Mouse (Mus musculus): ENCODE measurements around the gene Mcts2. TPM values are rescaled to one million over a fixed set of nuclear protein-coding genes. Genes with fewer than 3 reads are reported as not detected.
"Not testable (repeated sequence)": the region's sequence is repeated elsewhere in the genome, so short reads cannot be mapped to it uniquely, and the experiment has no call there.

Mcts2 gene
- 10 to 100 TPM; 18.3 to 19.2 TPM for total RNA-seq (2021)
- long read RNA-seq, partial matches to known transcripts = 0 of 4 reads
- long read RNA-seq, other reads (novel, unspliced or antisense) = 0 of 4 reads

DNA sequence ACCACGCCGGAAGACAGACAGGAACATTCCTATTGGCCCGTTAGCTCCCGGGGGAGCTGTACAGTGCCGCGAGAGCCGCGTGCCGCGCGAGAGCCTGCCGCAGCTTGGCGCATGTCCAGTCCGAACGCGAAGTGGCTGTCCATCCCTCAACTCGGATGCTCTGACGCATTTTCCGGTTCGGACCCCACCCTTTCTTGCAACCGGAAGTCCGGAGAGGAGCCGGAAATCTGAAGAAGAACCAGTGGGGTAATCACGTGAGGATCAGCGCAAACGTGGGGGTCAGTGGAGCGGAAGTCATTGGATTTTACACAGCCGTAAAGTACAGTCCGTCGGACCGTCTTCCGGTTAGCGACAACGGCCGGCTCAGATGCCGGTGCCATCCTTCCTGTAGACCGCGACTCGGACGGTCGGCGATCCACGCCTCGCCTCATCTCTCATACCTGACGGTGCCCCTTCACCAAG lies at the start of gene Mcts2:
Gene Mcts2 (plus strand): TSS at position 230 of the 462 bp plus-strand sequence.
- peak; percentile 89 to 92 for DNase-seq (ENCODE audit: low spot score in 2 of 2)

DNA sequence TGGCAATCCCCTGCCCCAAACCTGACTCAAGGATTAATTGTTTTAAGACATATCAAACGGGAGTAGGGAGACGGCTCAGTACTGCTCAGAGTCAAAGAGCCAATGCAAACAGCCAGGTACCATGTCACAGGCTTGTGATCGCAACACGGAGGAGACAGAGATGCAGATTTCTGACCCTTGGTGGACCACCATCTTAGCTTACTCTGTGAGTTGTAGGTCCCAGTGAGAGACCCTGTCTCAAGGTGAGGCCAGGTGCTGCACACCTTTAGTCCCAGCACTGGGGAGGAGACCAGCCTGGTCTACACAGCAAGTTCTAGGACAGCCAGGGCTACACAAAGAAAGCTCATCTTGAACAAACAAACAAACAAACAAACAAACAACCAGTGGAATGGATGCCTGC lies 49.5 kb upstream of the Mcts2 start:
- no peak for DNase-seq (ENCODE audit: low spot score in 2 of 2)

DNA sequence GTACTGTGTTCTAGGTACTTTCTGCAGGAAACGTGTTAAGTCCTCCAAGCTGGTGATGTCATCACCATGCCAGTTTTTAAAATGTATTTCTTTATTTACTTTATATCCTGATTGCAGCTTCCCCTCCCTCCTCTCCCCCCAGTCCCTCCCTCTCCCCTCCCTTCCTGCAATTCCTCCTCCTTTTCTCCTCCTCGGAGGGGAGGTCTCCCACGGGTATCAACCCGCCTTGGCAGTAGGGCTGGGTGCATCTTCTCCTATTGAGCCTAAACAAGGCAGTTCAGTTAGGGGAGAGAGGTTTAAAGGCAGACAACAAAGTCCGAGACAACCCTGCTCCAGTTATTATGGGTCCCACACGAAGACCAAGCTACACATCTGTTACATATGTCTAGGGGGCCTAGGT lies 48.0 kb upstream of the Mcts2 start:
- DNase-seq (ENCODE audit: low spot score in 2 of 2) = no peak

DNA sequence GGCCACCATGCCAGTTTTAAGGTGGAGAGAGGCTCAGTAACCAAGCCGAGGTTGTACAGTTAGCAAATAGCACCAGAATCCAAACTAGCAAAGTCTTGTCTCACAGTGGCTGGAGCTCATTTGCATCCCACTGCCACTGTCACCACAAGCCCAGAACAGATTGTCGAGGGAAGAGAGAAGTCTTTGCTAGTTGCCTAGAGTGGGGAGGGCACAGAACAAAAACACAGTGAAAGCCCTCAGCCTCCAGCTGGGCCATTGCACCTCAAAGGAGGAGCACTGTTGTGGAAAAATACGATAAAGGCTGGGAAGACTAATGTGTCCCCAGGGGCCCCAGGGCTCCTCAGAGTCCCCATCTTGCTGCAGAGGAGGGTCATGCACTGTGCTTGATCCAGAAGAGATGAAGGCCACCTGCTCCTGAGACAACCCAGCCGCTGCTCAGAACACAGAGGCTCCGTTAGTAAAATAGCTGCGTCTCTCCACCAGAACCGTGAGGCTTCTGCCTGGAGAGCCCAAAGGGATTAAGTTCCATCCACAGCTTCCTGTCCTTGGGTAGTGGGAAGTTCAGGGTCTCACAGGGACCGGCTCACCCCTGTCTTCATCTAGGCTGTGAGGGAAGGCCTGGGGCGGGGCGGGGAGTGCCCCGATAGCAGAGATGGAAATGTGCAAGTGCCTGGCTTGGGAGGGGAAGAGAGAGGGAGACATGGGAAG lies 47.3 kb upstream of the Mcts2 start:
- DNase-seq (ENCODE audit: low spot score in 2 of 2) = no peak

DNA sequence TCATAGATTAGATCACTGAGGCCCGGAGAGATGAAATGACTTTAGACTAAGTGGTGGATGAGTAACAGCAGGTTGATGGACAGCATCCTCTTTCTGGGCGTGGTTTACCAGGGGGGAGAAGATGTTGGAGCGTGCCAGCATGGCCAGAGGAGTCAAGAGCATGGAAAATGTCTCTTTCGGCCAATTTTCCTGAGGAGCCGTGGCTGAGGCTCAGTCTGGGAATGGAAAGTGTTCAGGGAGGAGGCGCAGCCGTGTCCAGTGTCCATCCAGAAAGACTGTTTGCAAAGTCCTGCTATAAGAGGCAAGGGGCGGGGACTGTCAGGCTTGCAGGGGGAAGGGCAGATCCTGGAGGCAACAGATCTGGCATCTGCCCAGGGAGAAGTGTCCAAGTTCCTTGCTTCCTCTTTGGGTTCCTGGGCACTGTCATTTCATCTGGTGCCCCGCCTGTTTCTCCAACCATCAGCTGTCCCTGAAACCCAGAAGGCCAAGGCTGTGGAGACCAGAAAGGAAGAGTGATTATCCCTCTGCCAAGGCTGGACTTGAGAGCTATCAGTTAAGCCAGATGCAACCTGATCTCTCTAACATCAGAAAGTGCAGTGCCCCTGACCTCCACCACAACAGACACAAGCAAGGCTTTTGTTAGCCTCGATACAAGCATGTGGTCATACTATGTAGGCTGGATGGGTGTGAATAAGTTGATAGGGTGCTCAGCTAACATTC lies 33.8 kb upstream of the Mcts2 start:
- no peak for DNase-seq (ENCODE audit: low spot score in 2 of 2)

DNA sequence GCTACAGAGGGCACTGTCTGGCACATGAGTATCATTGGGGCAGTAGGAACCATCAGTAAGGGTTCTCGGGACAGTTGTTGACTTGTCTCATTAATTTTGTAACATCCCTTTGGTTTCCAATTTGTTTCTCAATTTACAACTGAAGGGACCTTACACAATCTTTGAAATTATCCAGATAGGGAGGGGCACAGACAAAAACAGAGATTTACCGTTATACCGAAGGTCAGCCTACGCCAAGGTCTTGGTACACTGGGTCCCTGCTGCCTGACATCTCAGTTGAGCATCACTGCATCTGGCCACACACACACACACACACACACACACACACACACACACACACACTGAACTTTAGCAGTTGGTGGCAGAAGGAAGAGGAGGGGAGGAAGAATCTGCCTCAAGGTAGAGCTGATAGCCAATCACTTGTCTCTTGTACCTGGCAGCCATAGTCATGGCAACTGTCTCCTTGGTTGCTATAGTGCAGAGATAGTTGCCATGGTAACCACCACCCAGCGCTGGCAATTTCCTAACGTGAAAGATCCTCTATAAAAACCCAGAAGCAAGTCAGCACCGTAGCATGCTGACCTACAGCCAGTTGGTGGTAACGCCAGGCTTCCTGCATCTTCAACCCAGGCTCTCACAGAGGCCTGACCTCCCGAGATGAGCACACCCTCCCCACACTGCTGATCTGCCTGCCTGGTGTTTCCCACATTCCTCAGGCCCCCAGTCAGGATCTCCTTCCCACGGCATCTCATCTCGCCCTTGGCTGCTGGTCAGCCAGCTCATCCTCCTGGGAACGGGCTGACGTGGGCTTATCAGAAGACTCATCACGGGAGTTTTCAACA lies 32.7 kb upstream of the Mcts2 start:
- DNase-seq (ENCODE audit: low spot score in 2 of 2) = peak; percentile 74 to 89

DNA sequence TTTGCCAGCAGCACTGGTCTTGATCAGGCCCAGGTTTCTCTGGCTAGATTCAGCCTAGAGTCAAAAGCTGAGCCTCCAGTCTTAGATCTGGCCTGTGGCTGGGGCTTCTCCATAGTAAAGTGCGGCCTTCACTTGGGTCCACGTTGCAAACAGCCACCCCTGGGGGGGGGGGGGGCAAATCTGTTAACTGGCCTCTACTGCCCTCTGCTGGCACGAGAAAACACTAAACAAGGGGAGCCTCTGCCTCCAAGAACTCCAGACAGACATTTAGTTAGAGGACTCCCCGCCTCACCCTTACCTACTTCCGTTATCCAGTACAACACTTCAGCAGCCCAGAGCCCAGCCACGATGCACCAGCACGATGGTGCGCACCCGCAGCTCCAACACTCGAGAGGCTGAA lies 29.4 kb upstream of the Mcts2 start:
- DNase-seq (ENCODE audit: low spot score in 2 of 2) = no peak

DNA sequence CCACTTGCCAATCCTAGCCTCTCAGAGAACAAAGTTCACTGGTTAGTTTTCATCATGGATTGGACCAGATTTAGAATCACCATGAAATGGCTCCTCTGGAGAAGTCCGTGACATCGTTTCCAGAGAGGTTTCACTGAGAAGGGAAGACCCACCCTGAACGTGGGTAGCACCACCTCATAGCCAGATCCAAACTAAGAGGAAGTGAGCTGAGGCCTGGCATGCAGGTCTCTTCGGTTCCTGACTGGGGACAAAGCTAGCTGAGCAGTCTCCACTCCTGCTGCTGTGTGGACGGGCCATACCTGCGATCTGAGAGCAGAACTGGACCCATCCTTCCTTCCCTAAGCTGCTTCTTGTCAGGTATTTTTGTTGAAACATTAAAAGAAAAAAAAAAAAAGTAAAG lies 25.7 kb upstream of the Mcts2 start:
- DNase-seq (ENCODE audit: low spot score in 2 of 2) = no peak

DNA sequence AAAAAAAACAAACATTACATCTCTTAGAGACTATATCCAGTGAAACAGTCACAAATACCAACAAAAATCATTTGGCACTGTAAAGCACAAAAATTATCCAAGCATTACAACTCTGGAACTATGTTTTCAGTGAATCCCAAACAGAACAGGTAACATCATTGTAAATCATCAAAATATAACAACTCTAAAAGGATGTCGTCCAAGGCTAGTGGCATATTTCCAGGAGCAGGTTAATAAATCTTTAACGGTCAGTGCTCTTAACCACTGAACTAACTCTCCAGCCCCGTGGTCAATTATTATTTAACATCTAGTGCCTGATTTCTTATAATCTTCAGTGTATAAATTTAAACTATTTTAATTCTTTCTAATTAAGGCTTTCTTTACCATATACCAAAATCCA lies 20.6 kb upstream of the Mcts2 start:
- not testable (repeated sequence) for DNase-seq (ENCODE audit: low spot score in 2 of 2)

DNA sequence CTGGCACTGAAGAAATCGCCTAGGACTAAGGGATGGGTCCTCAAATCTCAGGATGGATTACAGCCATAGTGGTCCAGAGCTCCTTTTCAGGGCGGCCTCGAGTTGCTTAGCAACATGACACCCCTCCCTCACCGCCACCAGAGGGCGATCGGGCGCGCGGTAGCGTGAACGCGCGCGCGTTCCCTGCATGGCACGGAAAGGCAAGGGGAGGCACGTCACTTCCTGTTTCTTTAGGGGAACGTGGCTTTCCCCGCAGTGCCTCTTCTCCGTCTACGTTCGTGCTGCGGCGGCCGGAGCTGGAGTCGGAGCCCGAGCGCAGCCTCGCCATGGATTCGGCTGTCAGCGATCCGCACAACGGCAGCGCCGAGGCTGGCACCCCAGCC lies 17.6 kb upstream of the Mcts2 start, which contains the start of gene H13:
Gene H13 (plus strand): TSS at position 206 of the 383 bp plus-strand sequence.
- DNase-seq (ENCODE audit: low spot score in 2 of 2) = peak; percentile 90 to 95

DNA sequence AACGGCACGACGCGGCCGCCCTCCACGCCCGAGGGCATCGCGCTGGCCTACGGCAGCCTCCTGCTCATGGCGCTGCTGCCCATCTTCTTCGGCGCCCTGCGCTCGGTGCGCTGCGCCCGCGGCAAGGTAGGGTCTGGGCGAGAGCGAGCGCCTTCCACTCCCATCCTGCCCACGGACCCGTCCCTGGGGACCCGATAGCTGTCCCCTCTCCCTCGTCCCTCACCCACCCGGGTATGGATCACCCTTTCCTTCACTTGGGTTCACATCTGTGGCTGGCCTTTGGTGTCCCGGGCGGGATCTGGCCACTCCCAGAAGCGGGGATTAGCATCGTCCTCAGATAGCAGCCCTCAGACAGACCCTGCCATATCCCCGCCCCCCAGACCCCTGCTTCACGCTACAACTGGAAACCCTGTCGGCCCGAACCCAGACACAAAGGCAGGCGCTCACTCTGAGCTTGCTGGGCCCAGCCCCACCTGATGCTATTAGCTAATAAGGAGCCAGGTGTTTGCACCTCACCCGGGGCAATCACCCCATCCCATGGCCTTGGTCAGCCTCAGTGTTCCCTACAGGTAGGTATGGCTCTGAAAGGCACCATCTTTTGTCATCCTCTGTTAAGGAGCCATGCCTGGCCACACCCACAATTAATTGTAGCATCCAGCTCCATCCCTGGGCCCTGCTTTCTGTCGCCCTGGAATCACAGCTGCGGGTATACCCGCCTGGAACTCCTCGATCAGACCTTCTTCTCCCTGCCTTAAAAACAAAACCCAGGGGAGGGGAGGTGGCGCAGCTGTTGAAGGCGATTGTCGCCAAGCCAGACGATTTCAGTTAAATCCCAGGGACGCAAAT lies 17.0 kb upstream of the Mcts2 start:
- peak in 1 of 2 experiments; percentile 57 for DNase-seq (ENCODE audit: low spot score in 2 of 2)

DNA sequence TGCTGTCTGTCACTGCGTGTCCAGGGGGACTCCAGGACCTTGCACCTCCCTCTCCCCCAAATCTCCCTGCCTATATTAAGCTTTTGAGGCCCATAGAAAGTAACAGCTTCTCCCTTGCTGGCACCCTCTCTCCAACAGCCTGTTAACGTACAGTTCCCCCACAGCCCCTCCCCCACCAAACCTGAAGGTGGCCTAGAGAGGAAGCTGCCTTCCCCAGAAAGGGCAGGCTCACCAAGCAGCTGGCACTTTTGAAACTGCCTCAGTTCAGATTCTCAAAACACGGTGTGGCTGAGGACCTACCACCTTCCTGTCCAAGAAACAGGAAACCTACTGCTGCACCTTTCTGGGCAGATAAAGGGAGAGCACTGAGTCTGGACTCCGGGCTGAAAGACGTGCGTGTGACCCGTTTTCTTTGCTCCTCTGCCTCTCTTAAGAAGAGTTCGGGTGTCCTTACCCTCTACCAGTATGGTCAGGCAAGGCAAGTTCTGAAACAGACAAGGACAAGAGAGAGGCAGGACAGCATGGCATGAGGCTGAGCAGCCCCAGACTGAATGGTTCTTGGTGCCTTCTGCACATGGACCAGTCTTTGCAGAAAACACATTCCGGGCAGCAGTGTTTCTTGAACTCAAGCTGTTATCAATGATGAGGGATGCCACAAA lies 15.7 kb upstream of the Mcts2 start:
- DNase-seq (ENCODE audit: low spot score in 2 of 2) = no peak

DNA sequence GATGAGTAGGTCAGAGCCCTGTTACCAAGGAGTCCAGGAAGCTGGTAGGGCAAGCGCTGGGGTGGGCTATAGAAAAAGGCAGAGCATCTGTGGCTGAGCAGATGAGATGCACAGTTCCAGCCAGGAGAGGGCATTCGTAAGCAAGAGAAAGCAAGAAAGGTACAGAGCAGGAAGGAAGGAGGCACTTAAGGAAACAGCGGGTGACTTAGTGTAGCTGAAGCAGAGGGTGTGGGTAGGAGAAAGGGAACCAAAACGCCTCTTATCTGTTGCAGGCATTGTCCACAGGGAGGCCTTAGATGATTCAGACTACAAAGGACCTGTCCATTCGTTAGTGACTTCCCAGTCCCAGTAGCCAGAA lies 15.2 kb upstream of the Mcts2 start:
- peak in 1 of 2 experiments; percentile 60 for DNase-seq (ENCODE audit: low spot score in 2 of 2)

DNA sequence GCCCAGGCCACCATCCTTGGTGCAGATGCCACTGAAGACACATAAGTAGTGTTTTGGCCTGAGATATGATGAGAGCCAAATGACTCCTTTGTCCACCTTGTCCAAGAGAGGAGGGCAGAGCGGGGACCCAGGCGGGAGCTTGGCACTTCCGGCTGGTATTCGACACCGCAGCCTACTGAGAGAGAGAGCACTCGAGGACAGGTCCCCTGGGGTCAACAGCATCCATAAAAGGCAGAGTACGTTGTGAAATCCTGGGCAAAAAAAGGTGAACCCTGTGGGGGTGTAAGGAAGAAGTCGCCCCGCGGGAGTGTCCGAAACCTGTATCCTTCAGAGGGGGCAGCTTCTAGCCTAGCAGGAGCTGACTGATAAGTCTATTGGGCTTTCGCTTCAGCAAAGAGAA lies 14.7 kb upstream of the Mcts2 start:
- no peak for DNase-seq (ENCODE audit: low spot score in 2 of 2)

DNA sequence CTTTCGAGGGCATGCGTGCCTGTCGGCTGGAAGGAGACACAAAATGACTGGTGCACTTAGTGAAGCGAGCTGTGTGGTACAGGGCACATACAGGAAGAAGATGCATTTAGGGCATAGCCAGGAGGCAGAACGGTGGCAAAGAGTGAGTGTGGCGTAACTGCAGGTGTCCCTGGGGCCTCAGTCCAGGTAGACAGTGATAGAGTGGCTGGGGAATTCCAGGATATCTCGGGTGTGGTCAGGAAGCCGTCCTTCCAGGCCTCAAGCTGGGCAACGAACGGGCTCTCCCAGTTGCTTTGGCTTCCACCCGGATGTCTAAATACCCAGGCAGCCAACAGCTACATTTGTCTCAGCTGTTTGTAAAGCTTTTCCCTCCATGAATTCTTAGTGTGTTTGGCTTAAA lies 12.7 kb upstream of the Mcts2 start:
- no peak for DNase-seq (ENCODE audit: low spot score in 2 of 2)

DNA sequence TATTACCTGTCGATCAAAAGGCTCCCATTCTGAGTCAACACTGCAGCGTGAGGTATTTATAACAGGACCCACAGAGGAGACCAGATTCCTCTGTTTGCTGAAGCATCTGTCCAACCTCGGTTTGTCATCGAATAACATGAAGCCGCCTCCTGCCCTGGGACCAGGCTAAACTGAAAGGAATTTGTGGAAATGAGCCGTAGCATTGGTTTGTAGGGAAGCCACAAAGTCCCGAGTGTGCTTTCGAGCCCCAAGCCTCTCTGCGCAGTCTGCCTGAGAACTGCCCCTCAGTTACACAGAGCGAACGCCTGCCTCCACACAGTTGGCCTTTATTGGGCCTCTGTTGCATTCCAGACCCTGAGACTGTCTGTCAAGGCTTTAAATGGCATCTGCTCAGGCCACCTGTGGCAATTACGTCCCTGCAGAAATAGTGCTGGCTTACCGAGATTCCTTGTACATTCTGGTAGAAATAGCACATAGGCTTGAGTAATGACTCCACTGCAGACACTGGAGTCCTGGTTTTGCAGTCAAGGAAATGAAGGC lies 11.5 kb upstream of the Mcts2 start:
- no peak for DNase-seq (ENCODE audit: low spot score in 2 of 2)

DNA sequence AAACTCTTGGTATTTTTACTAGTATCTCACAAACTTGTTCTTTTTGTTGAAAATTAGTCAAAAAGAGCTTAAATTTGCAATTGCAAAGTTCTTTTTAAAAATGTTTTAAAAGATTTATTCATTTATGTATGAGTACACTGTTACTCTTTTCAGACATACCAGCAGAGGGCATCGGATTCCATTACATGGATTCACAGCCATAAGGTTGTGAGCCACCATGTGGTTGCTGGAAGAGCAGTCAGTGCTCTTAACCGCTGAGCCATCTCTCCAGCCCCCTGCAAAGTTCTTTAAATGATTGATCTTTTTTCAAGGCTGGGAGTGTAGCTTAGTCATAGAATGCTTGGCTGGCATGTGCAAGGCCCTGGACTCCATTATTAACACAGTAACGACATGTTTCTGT lies 8.5 kb upstream of the Mcts2 start:
- DNase-seq (ENCODE audit: low spot score in 2 of 2) = peak in 1 of 2 experiments; percentile 71

DNA sequence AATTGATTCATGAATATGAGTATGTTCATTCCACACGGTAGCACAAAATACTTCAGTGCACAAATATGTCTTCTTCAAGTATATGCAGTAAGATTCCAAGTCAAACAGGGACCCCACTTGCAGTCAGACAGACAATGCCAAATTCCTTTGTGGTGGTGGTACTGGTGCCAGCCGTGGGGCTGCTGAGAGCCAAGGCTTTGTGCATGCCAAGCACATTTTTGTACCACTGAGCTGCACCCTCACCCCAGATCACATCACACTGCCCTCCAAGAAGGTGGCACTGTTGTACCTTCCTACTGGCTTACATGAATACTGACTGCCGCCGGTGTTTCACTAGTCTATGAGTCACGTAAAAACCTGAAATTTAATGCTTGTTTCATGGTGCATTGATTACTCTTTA lies 7.9 kb upstream of the Mcts2 start:
- no peak for DNase-seq (ENCODE audit: low spot score in 2 of 2)

DNA sequence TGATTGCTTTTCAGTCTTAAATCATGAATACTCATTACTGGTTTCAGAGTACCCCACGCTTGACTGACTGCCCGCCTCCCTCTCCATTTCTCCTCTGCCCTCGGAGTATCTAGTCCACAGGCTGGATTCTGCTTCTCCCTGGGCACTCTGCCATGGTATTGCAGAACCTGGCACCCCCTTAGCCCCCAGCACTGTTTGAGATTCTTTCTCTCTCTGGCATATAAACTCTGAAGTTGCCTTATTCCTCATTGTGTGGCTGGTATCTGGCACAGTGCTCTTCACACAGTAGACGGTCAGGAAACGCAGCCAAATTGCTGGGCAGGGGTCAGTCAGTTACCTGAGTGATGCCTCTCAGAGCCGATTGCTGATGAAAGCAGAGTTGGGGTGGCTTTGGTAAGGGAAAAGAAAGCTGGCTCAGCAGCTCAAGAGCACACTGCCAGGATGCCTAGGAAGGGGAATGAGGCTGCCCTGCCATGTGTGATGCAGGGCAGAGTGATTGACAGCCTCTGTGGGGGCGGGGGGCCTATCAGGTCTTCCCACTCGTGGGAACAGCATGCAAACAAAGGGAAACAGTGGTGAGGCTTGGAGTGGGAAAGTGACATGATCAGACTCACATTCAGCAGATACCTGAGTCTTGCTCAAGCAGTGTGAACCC lies 7.0 kb upstream of the Mcts2 start:
- DNase-seq (ENCODE audit: low spot score in 2 of 2) = peak in 1 of 2 experiments; percentile 62
